Mouse (Mus musculus): ENCODE results near the gene Ddit4.

- no peak for TF ChIP-seq CTCF (IDR thresholded peaks at IDR 0.05; ENCODE audit: low read depth)
- no peak for TF ChIP-seq EP300 (IDR thresholded peaks at IDR 0.05; ENCODE audit: low read depth)
These were observed 12.0 kb upstream of the Ddit4 start for GRCm38 (mm10) chr10:59963609-59964008.
